Mouse (Mus musculus) neural tube, embryonic 10.5 days (tissue): Measurements from ENCODE around the gene Tmem54.

Experiments
- DNase-seq: peaks from one replicate; pipeline ENCODE4 v3.0.0-alpha.2; 2017; ENCODE audit warnings: low spot score; ENCODE audit errors: extremely low spot score

The Tmem54 gene

GRCm38 (mm10) chr4:129149321-129149720, 44.0 kb downstream of the Tmem54 start:
- DNase-seq = no peak

DNA sequence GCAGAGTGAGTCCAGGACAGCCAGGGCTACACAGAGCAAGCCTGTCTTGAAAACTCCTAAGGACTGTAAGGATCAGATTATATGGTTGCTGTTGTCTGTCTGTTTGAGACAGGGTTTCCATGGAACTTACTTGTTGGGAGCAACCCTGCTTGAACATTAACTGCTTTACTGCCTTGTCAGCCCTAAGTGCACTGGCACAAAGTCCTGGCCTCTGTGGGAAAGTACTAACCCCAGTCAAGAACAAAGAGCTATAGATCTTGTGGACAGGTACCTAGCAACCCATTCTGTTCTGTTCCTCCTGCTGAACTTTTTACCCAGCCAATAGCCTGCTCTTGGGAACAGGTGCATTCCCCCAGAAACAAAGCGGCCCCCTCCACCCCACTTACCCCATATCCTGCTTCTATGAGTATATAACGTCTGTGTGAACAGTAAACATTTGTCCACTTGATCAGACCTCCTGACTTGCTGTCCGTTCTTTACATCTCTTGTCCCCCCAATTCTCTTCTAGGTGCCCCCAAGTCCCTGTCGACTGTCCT, 46.0 kb downstream of the Tmem54 start:
- no peak for DNase-seq

DNA sequence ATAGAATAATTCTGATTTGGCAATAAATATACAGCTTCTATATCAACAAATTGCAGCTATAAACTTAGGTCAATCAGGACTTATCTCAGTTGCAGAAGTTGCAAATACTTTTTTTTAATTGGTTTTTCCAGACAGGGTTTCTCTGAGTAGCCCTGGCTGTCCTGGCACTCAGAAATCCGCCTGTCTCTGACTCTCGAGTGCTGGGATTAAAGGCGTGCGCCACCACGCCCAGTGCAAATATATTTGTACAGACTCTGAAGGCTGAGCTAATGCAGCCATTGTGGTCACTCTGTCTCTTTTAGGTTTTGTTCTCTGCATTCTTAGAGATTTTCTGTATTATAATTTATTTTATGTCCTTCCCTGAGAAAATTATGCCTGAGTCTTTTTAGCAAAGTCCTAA, 52.2 kb downstream of the Tmem54 start:
- DNase-seq = no peak

GRCm38 (mm10) chr4:129158549-129158948, 53.2 kb downstream of the Tmem54 start:
- no peak for DNase-seq

DNA sequence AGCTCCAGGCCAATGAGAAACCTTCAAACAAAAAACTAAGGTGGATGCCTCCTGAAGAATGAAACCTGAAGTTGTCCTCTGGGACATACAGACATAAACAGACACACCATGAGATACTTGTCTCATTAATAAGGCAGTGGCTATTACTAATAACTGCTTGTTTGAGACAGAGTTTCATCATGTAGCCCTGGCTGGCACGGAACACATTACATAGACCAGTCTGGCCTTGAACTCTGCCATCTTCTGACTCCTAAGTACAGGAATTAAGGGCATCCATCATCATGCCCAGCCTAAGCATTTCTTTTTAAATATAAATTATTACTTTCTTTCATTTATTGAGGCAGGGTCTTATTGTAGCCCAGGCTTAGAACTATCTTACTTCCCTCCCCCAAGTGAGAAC, 55.7 kb downstream of the Tmem54 start:
- no peak for DNase-seq
